Mouse (Mus musculus) hematopoietic stem cell, adult 5-6 weeks (primary cell): ENCODE results near the gene Hs6st1. TPM values are rescaled to one million over a fixed set of nuclear protein-coding genes. Genes with fewer than 3 reads are reported as not detected.
"Not testable (repeated sequence)": the region's sequence is repeated elsewhere in the genome, so short reads cannot be mapped to it uniquely, and the experiment has no call there.

ENCODE experiments used
- ATAC-seq, 2 experiments: fragments of 125-278 bp in 1 of 2; replicated peaks in 1 of 2; 2 replicates each; pipeline ENCODE4 v1.8.0; 2016 to 2017; ENCODE audit warnings: inconsistent platforms in 2 of 2, mild to moderate bottlenecking in 2 of 2, moderate number of reproducible peaks in 2 of 2, low read depth in 1 of 2, moderate TSS enrichment in 1 of 2; ENCODE audit not compliant: low FRiP score in 2 of 2, poor library complexity in 2 of 2, severe bottlenecking in 2 of 2, insufficient read depth in 1 of 2, low TSS enrichment in 1 of 2
- total RNA-seq: library from RNA; stranded (forward); fragments of 172-1452, 232-1000 nt; gene quantifications from 2 replicates; pipeline ENCODE4 v1.2.3, GENCODE M21; 2017

The Hs6st1 gene
- 12.4 and 17.6 TPM in 2 replicates for total RNA-seq

DNA sequence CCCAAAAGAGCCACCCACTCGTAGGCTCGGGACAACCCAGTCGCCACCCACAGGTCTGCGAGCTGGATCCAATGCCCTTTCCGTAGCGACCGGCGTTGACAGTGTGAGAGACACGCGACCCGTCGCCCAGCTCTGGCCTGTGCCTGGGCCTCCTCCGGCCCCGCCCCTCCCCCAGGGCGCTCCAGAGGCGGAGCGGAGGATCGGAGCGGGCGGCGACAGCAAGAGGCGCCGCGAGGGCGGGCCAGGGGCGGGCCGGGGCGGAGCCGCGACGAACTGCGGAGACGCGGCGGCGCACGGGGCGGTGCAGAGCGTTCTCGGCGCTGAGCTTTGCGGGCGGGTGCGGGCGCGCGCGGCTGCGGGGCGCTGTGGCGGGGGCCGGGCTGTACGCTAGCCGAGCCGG is at the start of gene Hs6st1:
Gene Hs6st1, plus strand, starts transcription at position 325 of the 400 bp plus-strand sequence.
- ATAC-seq = peak; percentile 59 to 70

DNA sequence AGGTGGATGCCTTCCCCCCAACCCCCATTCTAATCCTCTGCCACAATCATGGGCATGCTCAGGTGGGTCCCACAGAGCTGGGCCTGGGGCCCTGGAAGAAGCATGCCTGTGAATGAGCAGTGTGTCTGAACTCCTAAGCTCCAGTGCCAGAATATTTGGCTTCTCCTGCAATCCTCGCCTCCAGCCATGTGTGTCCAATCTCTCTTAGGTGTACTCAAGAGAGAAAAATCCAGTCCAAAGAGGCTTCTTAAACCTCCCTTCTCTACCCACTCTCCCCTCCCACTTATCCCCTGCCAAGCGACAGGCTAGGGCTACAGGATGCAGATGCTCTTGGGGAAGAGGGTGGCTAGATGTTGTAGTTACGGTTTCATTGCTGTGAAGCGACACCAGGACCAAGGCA is 49.6 kb upstream of the Hs6st1 start:
- ATAC-seq = 0 out of 4 replicates have a peak, but pooled peaks of 1 of the 2 experiments have one; percentile 27

DNA sequence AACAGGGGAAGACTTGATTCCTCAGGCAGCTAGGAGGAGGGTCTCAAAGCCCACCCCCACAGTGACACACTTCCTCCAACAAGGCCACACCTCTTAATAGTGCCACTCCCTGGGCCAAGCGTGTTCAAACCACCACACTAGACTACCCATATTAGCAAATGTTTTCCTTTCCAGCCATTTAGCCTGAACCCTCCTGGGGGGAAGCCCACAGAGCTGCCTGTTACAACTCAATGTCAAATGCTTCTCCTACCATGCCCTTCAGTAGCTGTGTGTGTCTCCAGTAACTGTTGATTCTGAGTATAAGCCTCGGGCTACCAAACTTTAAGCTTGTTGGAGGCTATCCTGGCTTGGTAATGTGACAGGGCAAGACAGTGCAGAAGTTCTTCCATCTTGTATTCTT is 49.0 kb upstream of the Hs6st1 start:
- no peak for ATAC-seq

DNA sequence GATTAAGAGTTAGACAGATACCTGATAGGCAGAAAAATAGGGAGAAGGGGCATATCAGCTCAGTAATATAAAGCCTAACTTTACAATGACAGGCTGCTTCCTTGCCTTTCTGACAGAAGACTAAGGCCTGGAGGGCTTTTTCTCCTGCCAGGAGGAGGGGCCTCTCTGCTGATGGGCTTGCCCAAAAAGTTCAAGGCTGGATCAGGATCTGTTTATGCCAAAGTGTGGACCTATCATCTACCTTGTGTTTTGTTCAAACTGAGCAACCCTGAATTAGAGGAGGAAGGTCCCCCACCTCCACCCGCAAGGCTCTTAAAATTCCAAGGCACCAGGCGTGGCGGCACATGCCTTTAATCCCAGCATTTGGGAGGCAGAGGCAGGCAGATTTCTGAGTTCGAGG is 47.9 kb upstream of the Hs6st1 start:
- ATAC-seq = no peak

DNA sequence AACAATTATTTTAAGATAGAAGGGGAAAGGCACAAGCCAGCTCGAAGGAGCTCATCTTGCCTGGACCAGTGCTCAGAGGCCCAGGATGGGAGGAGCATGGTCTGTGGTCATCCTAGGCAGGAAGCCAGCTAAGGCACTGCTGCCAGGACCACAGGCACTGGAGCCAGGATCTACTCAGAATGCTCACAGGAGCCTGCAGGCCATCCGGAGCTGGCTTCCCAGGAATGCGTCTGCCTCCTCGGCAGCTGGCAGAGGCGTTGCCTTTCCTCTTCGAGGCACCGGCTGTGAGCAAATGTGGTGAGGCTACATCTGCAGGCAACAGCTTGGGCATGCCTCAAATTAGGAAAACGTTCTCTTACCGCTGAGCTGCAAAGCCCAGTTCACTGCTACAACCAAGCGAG is 37.8 kb upstream of the Hs6st1 start:
- no peak for ATAC-seq

DNA sequence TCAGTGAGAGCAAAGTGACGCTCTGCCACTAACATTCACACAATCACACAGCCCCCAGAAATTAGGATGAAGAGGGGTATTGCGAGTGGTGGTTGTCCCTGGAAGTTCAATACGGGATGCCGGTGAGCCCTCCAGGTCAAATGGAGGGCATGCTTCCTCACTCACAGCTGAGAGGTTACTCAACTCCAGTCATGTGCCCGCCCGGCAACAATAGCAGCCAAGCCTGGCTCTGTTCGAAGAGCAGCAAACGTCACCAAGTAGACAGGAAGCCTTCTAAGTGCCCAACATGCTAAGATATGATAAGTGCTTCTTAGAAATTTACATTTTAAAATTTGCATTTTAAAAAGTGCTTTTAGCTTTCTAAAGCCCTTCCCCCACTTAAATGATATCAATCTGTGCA is 29.4 kb upstream of the Hs6st1 start:
- ATAC-seq = no peak

DNA sequence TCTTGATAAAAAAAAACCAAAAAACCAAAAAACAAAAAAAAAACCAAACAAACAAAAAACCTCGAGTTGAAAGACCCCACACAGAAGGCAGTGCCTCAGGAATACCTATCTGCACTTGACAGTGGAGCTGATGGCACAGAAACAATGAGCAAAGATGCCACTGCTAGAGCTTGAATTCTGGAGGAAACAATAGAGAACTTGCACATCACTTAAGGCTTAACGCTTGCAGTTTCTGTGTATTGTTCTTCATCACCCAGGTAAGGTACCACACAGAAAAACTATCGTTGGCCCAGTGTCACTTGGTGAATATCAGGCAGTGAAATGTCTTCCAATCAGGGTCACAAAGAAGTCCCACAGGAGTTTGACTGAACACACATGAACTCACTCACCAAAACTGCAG is 26.1 kb upstream of the Hs6st1 start:
- ATAC-seq = no peak

DNA sequence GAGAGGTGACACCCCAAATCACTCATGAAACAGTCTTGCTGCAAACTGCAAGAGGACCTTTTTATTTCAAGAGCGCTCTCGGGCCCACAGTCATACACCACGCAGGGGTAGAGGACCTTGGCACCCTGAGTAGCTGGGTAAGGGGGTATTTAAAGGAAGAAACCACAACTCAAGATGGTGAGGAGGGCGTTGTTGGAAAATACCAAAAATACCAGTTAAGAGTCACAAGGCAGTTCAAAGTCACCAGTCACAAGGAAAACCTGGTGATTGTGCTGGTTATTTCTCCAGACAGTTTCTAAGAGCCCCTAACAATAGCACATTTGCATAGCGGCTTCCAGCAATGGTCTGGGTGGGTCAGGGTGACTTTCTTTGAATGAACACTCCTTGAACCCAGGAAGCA is 24.4 kb upstream of the Hs6st1 start:
- ATAC-seq = not testable (repeated sequence)

DNA sequence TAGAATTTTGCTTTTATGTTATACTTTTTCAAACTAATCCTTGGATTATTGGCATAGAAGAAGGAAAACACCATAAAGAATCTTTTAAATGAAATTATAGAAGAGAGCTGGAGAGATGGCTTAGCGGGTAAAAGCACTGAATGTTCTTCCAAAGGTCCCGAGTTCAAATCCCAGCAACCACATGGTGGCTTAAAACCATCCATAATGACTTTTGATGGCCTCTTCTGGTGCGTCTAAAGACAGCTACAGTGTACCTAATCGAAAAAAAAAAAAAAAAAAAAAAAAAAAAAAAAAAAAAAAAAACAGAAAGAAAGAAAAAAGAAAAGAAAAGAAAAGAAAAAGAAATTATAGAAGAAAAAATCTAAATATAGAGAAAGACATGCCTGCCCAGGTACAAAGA is 23.9 kb upstream of the Hs6st1 start:
- no peak for ATAC-seq

DNA sequence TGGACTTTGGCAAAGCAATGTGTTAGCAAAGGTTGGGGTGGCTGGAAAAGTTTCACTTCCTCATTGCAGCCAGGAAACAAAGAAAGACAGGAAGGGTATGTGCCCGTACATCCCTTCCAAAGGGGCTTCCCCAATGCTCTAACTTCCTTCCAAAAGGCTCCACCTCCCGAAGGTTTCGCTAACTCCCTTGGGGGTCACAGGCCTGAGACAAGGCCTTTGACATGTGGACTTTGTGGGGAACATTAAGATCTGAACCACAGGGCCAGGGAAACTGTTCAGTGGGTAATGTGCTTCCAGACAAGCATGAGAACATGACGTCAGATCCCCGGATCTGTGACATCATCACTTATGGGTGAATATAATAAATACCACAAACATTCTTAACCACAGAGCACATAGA is 15.5 kb upstream of the Hs6st1 start:
- ATAC-seq = peak; percentile 76 to 84

DNA sequence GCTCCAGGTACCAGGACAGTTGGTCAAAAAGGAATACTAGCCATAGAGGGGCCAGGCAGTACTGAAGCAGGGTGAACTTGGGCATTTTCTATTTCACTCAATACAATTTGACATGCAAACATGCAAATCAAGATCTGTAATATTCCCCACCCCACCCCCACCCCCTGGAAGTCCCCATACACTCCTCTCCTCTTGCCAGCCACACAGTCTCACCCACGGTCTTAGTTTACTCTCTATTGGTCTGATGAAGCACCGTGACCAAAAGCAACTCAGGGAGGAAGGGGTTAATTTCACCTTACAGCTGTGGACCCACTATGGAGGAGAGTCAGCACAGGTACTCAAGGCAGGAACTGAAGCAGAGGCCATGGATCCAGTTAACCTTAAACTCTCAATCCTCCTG is 14.6 kb upstream of the Hs6st1 start:
- ATAC-seq = no peak

DNA sequence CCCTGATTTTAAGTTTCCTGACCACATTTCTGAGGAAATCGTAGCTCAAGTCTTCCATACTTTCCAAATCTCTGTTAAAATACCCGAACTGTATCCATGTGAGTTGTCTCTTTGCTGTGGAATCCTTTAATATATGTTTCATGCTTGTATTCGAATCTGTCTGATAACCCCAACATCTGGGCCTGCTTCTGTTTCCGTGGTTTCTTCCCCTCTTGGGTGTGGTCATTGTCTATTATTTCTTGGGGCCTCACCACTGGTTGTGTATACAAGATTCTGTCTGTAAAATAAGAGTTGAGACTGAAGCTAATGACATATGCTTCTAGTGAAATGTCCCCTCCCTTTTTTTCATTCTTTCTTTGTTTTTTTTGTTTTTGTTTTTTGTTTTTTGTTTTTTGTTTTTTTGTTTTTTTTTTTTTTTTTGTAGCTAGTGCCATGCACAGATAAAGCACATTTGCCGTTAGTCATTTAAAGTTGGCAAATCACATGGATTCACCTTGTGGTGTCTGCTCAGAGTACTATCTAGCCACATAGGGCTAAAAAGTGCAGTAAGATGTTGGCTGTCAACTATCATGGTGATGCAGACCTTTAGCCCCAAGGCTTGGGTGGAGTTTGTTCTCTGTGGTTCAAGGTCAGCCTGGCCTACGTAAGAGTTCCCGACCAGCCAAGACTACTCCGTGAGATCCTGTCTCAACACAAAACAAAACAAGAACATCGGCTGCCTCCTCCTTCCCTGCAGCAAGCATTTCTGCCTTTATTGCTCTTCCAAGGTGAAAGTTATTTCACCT is 13.8 kb upstream of the Hs6st1 start:
- 0 out of 4 replicates have a peak, but pooled peaks of 1 of the 2 experiments have one; percentile 18 for ATAC-seq

DNA sequence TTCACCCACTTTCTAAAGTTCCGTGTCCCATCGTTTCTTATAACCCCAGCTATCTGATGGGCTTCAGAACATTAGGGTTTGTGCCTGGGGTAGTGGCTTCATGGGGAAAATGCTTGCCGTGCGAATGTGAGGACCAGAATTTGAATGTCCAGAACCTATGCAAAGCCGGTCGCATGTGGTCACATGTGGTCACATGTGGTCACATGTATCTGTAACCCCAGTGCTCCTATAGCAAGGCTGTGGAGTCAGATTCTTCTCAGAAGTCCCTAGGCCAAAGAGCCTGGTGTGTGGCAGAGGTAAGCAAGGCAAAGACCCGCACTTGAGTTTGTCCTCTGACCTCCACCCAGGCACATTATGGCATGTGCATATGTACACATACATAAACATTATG is 13.2 kb upstream of the Hs6st1 start:
- no peak for ATAC-seq

DNA sequence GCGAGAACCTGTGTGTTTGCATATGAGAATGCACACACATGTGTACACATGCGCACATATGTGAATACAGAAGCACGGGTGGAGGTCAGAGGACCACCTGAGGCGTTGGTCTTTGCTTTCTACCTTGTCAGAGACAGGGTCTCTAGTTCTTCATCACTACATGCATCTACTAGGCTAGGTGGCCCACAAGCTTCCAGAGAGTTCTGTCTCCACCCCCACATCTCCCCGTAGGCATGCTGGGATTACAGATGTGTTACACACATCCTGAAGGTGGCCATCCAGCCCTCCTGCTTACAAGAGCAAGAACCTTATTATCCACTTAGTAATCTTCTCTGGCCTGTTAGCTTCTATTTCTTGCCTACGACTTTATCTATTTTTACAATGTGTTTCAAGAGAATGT is 8.8 kb upstream of the Hs6st1 start:
- no peak for ATAC-seq

DNA sequence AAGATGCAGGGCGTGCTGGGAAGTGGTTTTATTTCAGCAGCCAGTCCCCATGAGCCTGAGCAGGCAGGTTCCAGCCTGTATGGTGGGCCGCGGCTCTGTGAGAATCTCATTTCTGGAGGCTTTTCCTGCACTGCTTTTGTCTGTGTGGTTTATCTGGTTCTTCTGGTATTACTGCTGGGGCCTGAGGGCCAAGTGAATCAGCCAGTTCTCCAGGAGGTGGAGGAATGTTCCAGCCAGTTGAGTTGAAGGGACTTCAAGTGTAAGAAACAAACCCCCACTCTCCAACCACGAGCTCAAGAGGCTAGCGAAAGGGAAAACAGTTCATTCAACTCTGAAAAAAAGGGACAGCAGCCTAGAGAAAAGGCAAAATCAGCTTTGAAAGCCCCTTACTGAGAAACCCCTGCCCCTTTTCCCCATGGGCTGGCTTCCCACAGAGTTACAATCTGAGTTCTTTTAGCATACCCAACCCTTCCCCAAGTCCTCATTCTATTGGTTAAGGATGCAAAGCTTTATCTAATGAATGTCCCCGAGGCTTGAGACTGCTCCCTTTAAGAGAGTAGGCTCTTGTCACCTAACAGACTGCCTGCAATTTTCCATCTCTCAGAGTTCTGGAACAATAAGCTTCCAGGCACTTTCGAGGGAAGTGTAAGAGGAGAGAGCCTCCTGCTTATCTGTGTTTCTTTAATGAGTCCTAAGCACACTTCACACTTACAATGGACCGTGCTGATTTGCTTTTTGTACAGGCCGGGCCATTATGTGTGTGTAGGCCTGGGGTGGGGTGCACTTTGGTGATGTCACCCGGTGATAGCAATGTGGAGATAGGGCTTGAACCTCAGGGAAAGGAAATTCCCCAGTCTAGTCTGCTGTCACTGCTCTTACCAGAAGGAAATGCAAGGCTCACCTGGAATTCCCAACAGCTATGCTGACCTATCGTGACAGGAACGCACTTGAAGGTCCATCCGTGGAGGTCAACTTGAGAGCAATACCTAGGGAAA is 7.9 kb upstream of the Hs6st1 start:
- no peak for ATAC-seq

DNA sequence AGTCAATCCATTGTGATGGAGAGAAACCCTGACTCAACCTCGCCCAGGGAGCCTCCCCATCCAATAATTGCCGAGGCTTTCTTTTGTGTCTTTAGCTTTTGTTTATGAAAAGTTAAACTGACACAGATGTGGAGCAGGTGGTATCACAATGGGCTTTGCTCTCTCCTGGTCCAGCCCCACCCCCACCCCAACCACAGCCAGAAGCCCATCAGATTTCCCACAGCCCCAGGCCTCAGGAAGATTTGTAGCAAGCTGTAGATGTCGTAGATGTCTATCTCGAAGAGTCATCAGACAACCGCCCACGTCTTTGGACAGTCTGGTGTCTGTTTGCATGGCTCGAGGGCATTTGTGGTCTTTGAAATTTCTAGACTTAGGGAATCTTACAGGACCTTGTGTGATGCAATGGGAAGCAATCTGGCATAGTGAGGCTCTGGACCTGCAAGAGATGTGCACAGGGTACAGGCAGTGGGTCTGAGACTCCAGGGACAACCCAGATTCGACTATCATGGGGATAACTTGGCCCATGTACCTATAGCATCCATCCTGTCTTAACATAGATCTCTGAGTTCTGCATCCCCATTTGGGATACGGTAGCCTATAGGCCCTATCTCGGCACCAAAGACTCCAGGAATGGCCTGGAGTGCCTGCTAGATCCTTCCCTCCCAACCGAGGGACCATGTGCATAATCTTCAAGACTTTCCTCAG is 6.8 kb upstream of the Hs6st1 start:
- no peak for ATAC-seq

DNA sequence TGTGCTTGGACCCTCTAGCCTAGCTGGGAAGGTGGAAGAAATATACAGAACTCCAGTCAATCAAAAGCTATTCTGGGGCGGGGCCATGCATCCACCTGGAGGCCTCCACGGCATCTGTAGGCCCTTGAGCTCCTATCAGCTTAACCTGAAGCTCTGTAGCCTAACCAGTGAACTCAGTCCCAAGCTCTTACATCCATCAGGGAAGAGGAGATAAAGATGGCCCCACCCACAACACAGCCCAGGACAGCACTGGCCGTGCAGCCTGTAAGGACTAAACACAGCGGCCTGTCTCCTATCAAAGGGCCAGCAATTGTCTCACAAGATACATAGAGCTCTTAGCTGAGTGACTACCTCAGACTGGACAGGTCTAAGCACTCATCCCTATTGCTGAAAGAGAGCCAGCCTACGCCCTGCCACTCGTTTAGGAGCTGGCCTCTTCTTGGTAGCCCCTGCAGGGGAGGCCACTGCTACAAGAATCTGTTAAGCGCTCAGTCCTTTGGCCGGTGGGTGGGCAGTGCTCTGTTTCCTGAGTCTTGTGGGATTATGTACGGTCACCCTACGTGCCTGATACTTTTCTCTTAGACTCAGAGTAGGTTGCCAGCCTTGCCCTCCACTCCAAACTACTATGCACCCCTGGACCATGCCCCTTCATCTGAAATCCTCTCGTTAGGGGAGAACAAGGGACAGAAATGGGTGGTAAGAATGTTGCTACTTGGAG is 6.0 kb upstream of the Hs6st1 start:
- ATAC-seq = no peak
